Mouse (Mus musculus): ENCODE measurements around the gene Prkaa2. TPM values are rescaled to one million over a fixed set of nuclear protein-coding genes. Genes with fewer than 3 reads are reported as not detected.
A peak's percentile ranks its signal among the peaks of the same experiment; 100 is the strongest.

The Prkaa2 gene
- total RNA-seq, 2 experiments from 2014 or later = 6.8 to 13.7 TPM

GRCm38 (mm10) chr4:105108641-105109198 is 970 bp downstream of the Prkaa2 start:
- no peak for DNase-seq

- no peak for DNase-seq
These were observed 1.6 kb downstream of the Prkaa2 start for GRCm38 (mm10) chr4:105107943-105108640.

GRCm38 (mm10) chr4:105104099-105104872 is 5.4 kb downstream of the Prkaa2 start:
- DNase-seq = no peak

- DNase-seq = no peak
These were observed 8.4 kb downstream of the Prkaa2 start for GRCm38 (mm10) chr4:105101337-105101688.

- peak; percentile 14 to 37 for DNase-seq
These were observed 9.0 kb downstream of the Prkaa2 start for GRCm38 (mm10) chr4:105100508-105101336.

GRCm38 (mm10) chr4:105098660-105099059 is 11.0 kb downstream of the Prkaa2 start:
- DNase-seq = no peak

- DNase-seq = no peak
These were observed 11.5 kb downstream of the Prkaa2 start for GRCm38 (mm10) chr4:105098158-105098557.

- DNase-seq = peak; percentile 80 to 82
These were observed 14.4 kb downstream of the Prkaa2 start for GRCm38 (mm10) chr4:105095316-105095715.

GRCm38 (mm10) chr4:105093951-105094350 is 15.7 kb downstream of the Prkaa2 start:
- no peak for DNase-seq

GRCm38 (mm10) chr4:105090417-105090816 is 19.3 kb downstream of the Prkaa2 start:
- no peak for DNase-seq

- no peak for DNase-seq
These were observed 20.3 kb downstream of the Prkaa2 start for GRCm38 (mm10) chr4:105089386-105089785.

- DNase-seq = no peak
These were observed 21.0 kb downstream of the Prkaa2 start for GRCm38 (mm10) chr4:105088671-105089070.

GRCm38 (mm10) chr4:105076152-105076551 is 33.5 kb downstream of the Prkaa2 start:
- no peak for DNase-seq

GRCm38 (mm10) chr4:105071761-105072427 is 37.8 kb downstream of the Prkaa2 start:
- DNase-seq = peak in 1 of 2 experiments; percentile 6

- DNase-seq = peak; percentile 86 to 88
These were observed 38.7 kb downstream of the Prkaa2 start for GRCm38 (mm10) chr4:105070982-105071381.

- no peak for DNase-seq
These were observed 58.4 kb downstream of the Prkaa2 start for GRCm38 (mm10) chr4:105051291-105051690.

- DNase-seq = no peak
These were observed 59.6 kb downstream of the Prkaa2 start for GRCm38 (mm10) chr4:105050041-105050440.

GRCm38 (mm10) chr4:105034259-105034658 is 75.4 kb downstream of the Prkaa2 start:
- no peak for DNase-seq

GRCm38 (mm10) chr4:105033153-105033552 is 76.5 kb downstream of the Prkaa2 start:
- no peak for DNase-seq

- no peak for DNase-seq
These were observed 78.6 kb downstream of the Prkaa2 start for GRCm38 (mm10) chr4:105031104-105031503.

GRCm38 (mm10) chr4:105027278-105027677 is 82.4 kb downstream of the Prkaa2 start:
- no peak for DNase-seq

Data from adrenal gland, postnatal 36 days (tissue).